Mouse (Mus musculus): ENCODE measurements around the gene Gcgr. TPM values are rescaled to one million over a fixed set of nuclear protein-coding genes. Genes with fewer than 3 reads are reported as not detected.

Gcgr gene
- polyA plus RNA-seq, 1 experiment from 2014 or later, result 2.5 TPM

- H3K36me3 ChIP-seq (ENCODE audit: control insufficient read depth, insufficient read depth, low read length), result peaks cover 18% of the 10 kb centered on the region
- peak overlapping the region in 1 of 2 experiments; percentile 34; a peak in 1 of 4 replicates for H3K27ac ChIP-seq (replicated peaks in 1 of 2; ENCODE audit: control insufficient read depth in 1 of 2, insufficient read depth in 1 of 2, low read depth in 2 of 2, low read length in 2 of 2)
- WGBS, result 44% methylated on average over 8 of the region's 8 CpGs
- H3K9me3 ChIP-seq (ENCODE audit: control insufficient read depth, low read length), result no peaks in the 10 kb centered on the region
- peak overlapping the region; percentile 38; the same call in 1 of the 2 replicates for H3K9ac ChIP-seq (ENCODE audit: low read length)
- H3K27me3 ChIP-seq (ENCODE audit: control insufficient read depth, insufficient read depth, low read length), result peaks cover 7% of the 10 kb centered on the region; the same call in 1 of the 2 replicates
- peaks cover 24 to 33% of the 10 kb centered on the region in 2 experiments for H3K4me1 ChIP-seq (ENCODE audit: control insufficient read depth in 2 of 2, insufficient read depth in 2 of 2, low read length in 2 of 2)
- no peak overlapping the region for H3K4me2 ChIP-seq (ENCODE audit: low read length)
- no peak overlapping the region for H3K4me3 ChIP-seq (ENCODE audit: control insufficient read depth in 1 of 2, insufficient read depth in 1 of 2, low read depth in 1 of 2, low read length in 2 of 2)
- no peak for ATAC-seq (ENCODE audit: insufficient number of reproducible peaks, insufficient read depth, low FRiP score, low read depth)
These were observed 8.4 kb downstream of the Gcgr start for GRCm38 (mm10) chr11:120538955-120539284.

- Histone ChIP-seq H3K4me1 (ENCODE audit: control insufficient read depth in 2 of 2, insufficient read depth in 2 of 2, low read length in 2 of 2) (peaks cover 24 to 33% of the 10 kb centered on the region in 2 experiments), H3K27ac (replicated peaks in 1 of 2; ENCODE audit: control insufficient read depth in 1 of 2, insufficient read depth in 1 of 2, low read depth in 2 of 2, low read length in 2 of 2) (peak overlapping the region in 1 of 2 experiments; percentile 34; a peak in 1 of 4 replicates), H3K27me3 (ENCODE audit: control insufficient read depth, insufficient read depth, low read length) (peaks cover 2% of the 10 kb centered on the region; the same call in 1 of the 2 replicates), H3K36me3 (ENCODE audit: control insufficient read depth, insufficient read depth, low read length) (peaks cover 23% of the 10 kb centered on the region), H3K9me3 (ENCODE audit: control insufficient read depth, low read length) (no peaks in the 10 kb centered on the region), H3K4me3 (ENCODE audit: control insufficient read depth in 1 of 2, insufficient read depth in 1 of 2, low read depth in 1 of 2, low read length in 2 of 2) (no peak overlapping the region), H3K9ac (ENCODE audit: low read length) (peak overlapping the region; percentile 38; the same call in 1 of the 2 replicates), H3K4me2 (ENCODE audit: low read length) (no peak overlapping the region)
- no peak for ATAC-seq (ENCODE audit: insufficient number of reproducible peaks, insufficient read depth, low FRiP score, low read depth)
- WGBS, result 32% methylated on average over 10 of the region's 10 CpGs
These were observed 9.0 kb downstream of the Gcgr start for GRCm38 (mm10) chr11:120539285-120540014.

GRCm38 (mm10) chr11:120541907-120542306 lies 11.4 kb downstream of the Gcgr start:
- H3K4me3 ChIP-seq (ENCODE audit: control insufficient read depth in 1 of 2, insufficient read depth in 1 of 2, low read depth in 1 of 2, low read length in 2 of 2), result no peak overlapping the region
- H3K4me2 ChIP-seq (ENCODE audit: low read length), result no peak overlapping the region
- H3K27ac ChIP-seq (replicated peaks in 1 of 2; ENCODE audit: control insufficient read depth in 1 of 2, insufficient read depth in 1 of 2, low read depth in 2 of 2, low read length in 2 of 2), result no peak overlapping the region
- H3K9me3 ChIP-seq (ENCODE audit: control insufficient read depth, low read length), result no peaks in the 10 kb centered on the region
- ATAC-seq (ENCODE audit: insufficient number of reproducible peaks, insufficient read depth, low FRiP score, low read depth), result no peak
- no peaks in the 10 kb centered on the region for H3K27me3 ChIP-seq (ENCODE audit: control insufficient read depth, insufficient read depth, low read length)
- H3K36me3 ChIP-seq (ENCODE audit: control insufficient read depth, insufficient read depth, low read length), result peaks cover 35% of the 10 kb centered on the region
- 26% methylated on average over 4 of the region's 4 CpGs for WGBS
- peaks cover 21 to 33% of the 10 kb centered on the region in 2 experiments for H3K4me1 ChIP-seq (ENCODE audit: control insufficient read depth in 2 of 2, insufficient read depth in 2 of 2, low read length in 2 of 2)
- H3K9ac ChIP-seq (ENCODE audit: low read length), result no peak overlapping the region; the same call in 1 of the 2 replicates

- Histone ChIP-seq H3K4me2 (ENCODE audit: low read length) (no peak overlapping the region), H3K9ac (ENCODE audit: low read length) (no peak overlapping the region), H3K27me3 (ENCODE audit: control insufficient read depth, insufficient read depth, low read length) (no peaks in the 10 kb centered on the region), H3K4me1 (ENCODE audit: control insufficient read depth in 2 of 2, insufficient read depth in 2 of 2, low read length in 2 of 2) (peaks cover 21 to 34% of the 10 kb centered on the region in 2 experiments), H3K9me3 (ENCODE audit: control insufficient read depth, low read length) (no peaks in the 10 kb centered on the region), H3K36me3 (ENCODE audit: control insufficient read depth, insufficient read depth, low read length) (peaks cover 35% of the 10 kb centered on the region), H3K27ac (replicated peaks in 1 of 2; ENCODE audit: control insufficient read depth in 1 of 2, insufficient read depth in 1 of 2, low read depth in 2 of 2, low read length in 2 of 2) (no peak overlapping the region), H3K4me3 (ENCODE audit: control insufficient read depth in 1 of 2, insufficient read depth in 1 of 2, low read depth in 1 of 2, low read length in 2 of 2) (no peak overlapping the region)
- 75% methylated on average over 6 of the region's 6 CpGs for WGBS
- no peak for ATAC-seq (ENCODE audit: insufficient number of reproducible peaks, insufficient read depth, low FRiP score, low read depth)
These were observed 11.9 kb downstream of the Gcgr start for GRCm38 (mm10) chr11:120542376-120542775.

- no peak overlapping the region for H3K27ac ChIP-seq (replicated peaks in 1 of 2; ENCODE audit: control insufficient read depth in 1 of 2, insufficient read depth in 1 of 2, low read depth in 2 of 2, low read length in 2 of 2)
These were observed 15.5 kb downstream of the Gcgr start for GRCm38 (mm10) chr11:120545964-120546363.

GRCm38 (mm10) chr11:120547469-120547868 lies 17.0 kb downstream of the Gcgr start:
- 0 out of 2 replicates have a peak overlapping the region, but pooled peaks have one; percentile 96 for H3K4me2 ChIP-seq (ENCODE audit: low read length)
- no peak overlapping the region for H3K9ac ChIP-seq (ENCODE audit: low read length)
- 48% methylated on average over 2 of the region's 2 CpGs for WGBS

More at GRCm38 (mm10) chr11:120545964-120546363, 15.5 kb downstream of the Gcgr start:
- peaks cover 35% of the 10 kb centered on the region for H3K36me3 ChIP-seq (ENCODE audit: control insufficient read depth, insufficient read depth, low read length)
- H3K9me3 ChIP-seq (ENCODE audit: control insufficient read depth, low read length), result no peaks in the 10 kb centered on the region
- no peaks in the 10 kb centered on the region for H3K27me3 ChIP-seq (ENCODE audit: control insufficient read depth, insufficient read depth, low read length)
- no peak overlapping the region for H3K9ac ChIP-seq (ENCODE audit: low read length)
- no peak overlapping the region for H3K4me3 ChIP-seq (ENCODE audit: control insufficient read depth in 1 of 2, insufficient read depth in 1 of 2, low read depth in 1 of 2, low read length in 2 of 2)
- ATAC-seq (ENCODE audit: insufficient number of reproducible peaks, insufficient read depth, low FRiP score, low read depth), result no peak
- WGBS, result 92% methylated on average over 3 of the region's 3 CpGs
- no peak overlapping the region for H3K4me2 ChIP-seq (ENCODE audit: low read length)
- peaks cover 14 to 34% of the 10 kb centered on the region in 2 experiments for H3K4me1 ChIP-seq (ENCODE audit: control insufficient read depth in 2 of 2, insufficient read depth in 2 of 2, low read length in 2 of 2)

GRCm38 (mm10) chr11:120548214-120548613 lies 17.7 kb downstream of the Gcgr start:
- WGBS, result 67% methylated on average over 3 of the region's 3 CpGs
- H3K9ac ChIP-seq (ENCODE audit: low read length), result peak overlapping the region; percentile 93; the same call in 1 of the 2 replicates
- no peak overlapping the region; a peak in 1 of 4 replicates for H3K27ac ChIP-seq (replicated peaks in 1 of 2; ENCODE audit: control insufficient read depth in 1 of 2, insufficient read depth in 1 of 2, low read depth in 2 of 2, low read length in 2 of 2)

More at GRCm38 (mm10) chr11:120547469-120547868, 17.0 kb downstream of the Gcgr start:
- H3K9me3 ChIP-seq (ENCODE audit: control insufficient read depth, low read length), result no peaks in the 10 kb centered on the region
- peaks cover 12 to 24% of the 10 kb centered on the region in 2 experiments for H3K4me1 ChIP-seq (ENCODE audit: control insufficient read depth in 2 of 2, insufficient read depth in 2 of 2, low read length in 2 of 2)
- H3K36me3 ChIP-seq (ENCODE audit: control insufficient read depth, insufficient read depth, low read length), result peaks cover 32% of the 10 kb centered on the region
- no peak overlapping the region; a peak in 1 of 4 replicates for H3K27ac ChIP-seq (replicated peaks in 1 of 2; ENCODE audit: control insufficient read depth in 1 of 2, insufficient read depth in 1 of 2, low read depth in 2 of 2, low read length in 2 of 2)
- no peak for ATAC-seq (ENCODE audit: insufficient number of reproducible peaks, insufficient read depth, low FRiP score, low read depth)
- no peak overlapping the region for H3K4me3 ChIP-seq (ENCODE audit: control insufficient read depth in 1 of 2, insufficient read depth in 1 of 2, low read depth in 1 of 2, low read length in 2 of 2)
- no peaks in the 10 kb centered on the region for H3K27me3 ChIP-seq (ENCODE audit: control insufficient read depth, insufficient read depth, low read length)

More at GRCm38 (mm10) chr11:120548214-120548613, 17.7 kb downstream of the Gcgr start:
- peaks cover 24% of the 10 kb centered on the region for H3K36me3 ChIP-seq (ENCODE audit: control insufficient read depth, insufficient read depth, low read length)
- peaks cover 12 to 21% of the 10 kb centered on the region in 2 experiments for H3K4me1 ChIP-seq (ENCODE audit: control insufficient read depth in 2 of 2, insufficient read depth in 2 of 2, low read length in 2 of 2)
- ATAC-seq (ENCODE audit: insufficient number of reproducible peaks, insufficient read depth, low FRiP score, low read depth), result no peak
- peak overlapping the region; percentile 96 for H3K4me2 ChIP-seq (ENCODE audit: low read length)
- H3K4me3 ChIP-seq (ENCODE audit: control insufficient read depth in 1 of 2, insufficient read depth in 1 of 2, low read depth in 1 of 2, low read length in 2 of 2), result peak overlapping the region; percentile 70 to 98; a peak in 3 of 4 replicates
- no peaks in the 10 kb centered on the region for H3K9me3 ChIP-seq (ENCODE audit: control insufficient read depth, low read length)
- H3K27me3 ChIP-seq (ENCODE audit: control insufficient read depth, insufficient read depth, low read length), result no peaks in the 10 kb centered on the region
